Mouse (Mus musculus) embryonic fibroblast, embryonic 13.5 days (primary cell): ENCODE data around the gene Olfr53. TPM values are rescaled to one million over a fixed set of nuclear protein-coding genes. Genes with fewer than 3 reads are reported as not detected.
"Not testable (repeated sequence)": the region's sequence is repeated elsewhere in the genome, so short reads cannot be mapped to it uniquely, and the experiment has no call there.

ENCODE experiments used
- H3K27ac ChIP-seq: 2 replicates; pipeline ENCODE4 v1.5.1; 2012; ENCODE audit warnings: low read length, control low read depth, inconsistent platforms; ENCODE audit not compliant: insufficient read depth
- H3K4me1 ChIP-seq: 2 replicates; pipeline ENCODE4 v1.6.1; 2011; ENCODE audit warnings: low read length; ENCODE audit not compliant: control insufficient read depth, insufficient read depth
- H3K4me3 ChIP-seq: 2 replicates; pipeline ENCODE4 v1.5.1; 2011; ENCODE audit warnings: mild to moderate bottlenecking, control low read depth, low read length; ENCODE audit not compliant: insufficient read depth
- CTCF ChIP-seq: IDR thresholded peaks from 2 replicates; pipeline ENCODE4 v1.5.1; 2011; ENCODE audit warnings: mild to moderate bottlenecking, control low read depth, low read length, moderate library complexity, borderline replicate concordance; ENCODE audit not compliant: insufficient read depth
- POLR2A ChIP-seq: IDR thresholded peaks from 2 replicates; pipeline ENCODE4 v1.6.1; 2011; ENCODE audit warnings: low read depth, mild to moderate bottlenecking, control low read depth, low read length, moderate library complexity
- polyA plus RNA-seq: library from polyadenylated mRNA; stranded (reverse); fragments of >200 nt; gene quantifications from 2 replicates; pipeline ENCODE4 v1.2.4, GENCODE M21; 2011; ENCODE audit warnings: low read depth; ENCODE audit not compliant: missing spikeins, insufficient read length

Olfr53 gene
- polyA plus RNA-seq, result not detected in 2 replicates

GRCm38 (mm10) chr7:140646152-140646551 lies at the start of gene Olfr53:
Gene Olfr53, plus strand, starts transcription at chr7:140646452.
- TF ChIP-seq CTCF (no peak), POLR2A (no peak)
- Histone ChIP-seq H3K4me3 (no peak within 1 kb of the TSS), H3K4me1 (no peaks in the 10 kb centered on the region), H3K27ac (no peak within 1 kb of the TSS)

- H3K4me1 ChIP-seq, H3K27ac ChIP-seq, H3K4me3 ChIP-seq: not testable (repeated sequence)
Observed at GRCm38 (mm10) chr7:140600969-140601368, 45.3 kb upstream of the Olfr53 start, which contains the start of gene Olfr46. Gene Olfr46, plus strand, starts transcription at chr7:140601269.

- H3K4me1 ChIP-seq, H3K27ac ChIP-seq, H3K4me3 ChIP-seq: not testable (repeated sequence)
Observed at GRCm38 (mm10) chr7:140628670-140629069, 17.6 kb upstream of the Olfr53 start, which contains the start of gene Olfr61. Gene Olfr61, plus strand, starts transcription at chr7:140628970.

GRCm38 (mm10) chr7:140630559-140630958 lies 15.7 kb upstream of the Olfr53 start:
- no peak overlapping the region for H3K4me3 ChIP-seq
- no peak for TF ChIP-seq CTCF
- no peak for TF ChIP-seq POLR2A
- H3K4me1 ChIP-seq, result no peaks in the 10 kb centered on the region
- H3K27ac ChIP-seq, result no peak overlapping the region

GRCm38 (mm10) chr7:140659630-140660029 lies 13.4 kb downstream of the Olfr53 start, which contains the start of gene Olfr539:
Gene Olfr539, plus strand, starts transcription at chr7:140659930.
- TF ChIP-seq POLR2A (no peak), CTCF (no peak)
- no peak within 1 kb of the TSS for H3K4me3 ChIP-seq
- H3K27ac ChIP-seq, result no peak within 1 kb of the TSS
- H3K4me1 ChIP-seq, result no peaks in the 10 kb centered on the region

- H3K27ac ChIP-seq, H3K4me1 ChIP-seq, H3K4me3 ChIP-seq: not testable (repeated sequence)
Observed at GRCm38 (mm10) chr7:140670693-140671092, 24.4 kb downstream of the Olfr53 start.

- Histone ChIP-seq H3K4me1 (no peaks in the 10 kb centered on the region), H3K4me3 (no peak overlapping the region), H3K27ac (no peak overlapping the region)
- TF ChIP-seq POLR2A, result no peak
- no peak for TF ChIP-seq CTCF
Observed at GRCm38 (mm10) chr7:140675863-140676262, 29.6 kb downstream of the Olfr53 start.

GRCm38 (mm10) chr7:140679591-140679990 lies 33.3 kb downstream of the Olfr53 start:
- not testable (repeated sequence) for H3K4me3 ChIP-seq, H3K27ac ChIP-seq, H3K4me1 ChIP-seq

GRCm38 (mm10) chr7:140681651-140682050 lies 35.4 kb downstream of the Olfr53 start, which contains the start of gene Olfr45:
Gene Olfr45, plus strand, starts transcription at chr7:140681951.
- Histone ChIP-seq H3K27ac (no peak within 1 kb of the TSS), H3K4me1 (no peaks in the 10 kb centered on the region), H3K4me3 (no peak within 1 kb of the TSS)
- TF ChIP-seq POLR2A (no peak), CTCF (no peak)

GRCm38 (mm10) chr7:140696967-140697366 lies 50.7 kb downstream of the Olfr53 start, which contains the start of gene Olfr541:
Gene Olfr541, plus strand, starts transcription at chr7:140697267.
- no peaks in the 10 kb centered on the region for H3K4me1 ChIP-seq
- H3K4me3 ChIP-seq, result no peak within 1 kb of the TSS
- H3K27ac ChIP-seq, result no peak within 1 kb of the TSS
- TF ChIP-seq CTCF (no peak), POLR2A (no peak)

Other genes with a start within 250 kb of the Olfr53 start
- not detected in 2 replicates for gene Olfr531, start 243.5 kb upstream of the Olfr53 start, polyA plus RNA-seq
- not detected in 2 replicates for gene Olfr532, start 224.8 kb upstream of the Olfr53 start, polyA plus RNA-seq
- gene Olfr533, start 183.1 kb upstream of the Olfr53 start, polyA plus RNA-seq, result not detected in 2 replicates
- gene Olfr535, start 162.2 kb upstream of the Olfr53 start, polyA plus RNA-seq, result not detected in 2 replicates
- gene Olfr536, start 139.1 kb upstream of the Olfr53 start, polyA plus RNA-seq, result not detected in 2 replicates
- not detected in 2 replicates for gene Olfr538, start 78.6 kb upstream of the Olfr53 start, polyA plus RNA-seq
- not detected in 2 replicates for gene Olfr46, start 45.2 kb upstream of the Olfr53 start, polyA plus RNA-seq
- not detected in 2 replicates for gene Olfr61, start 17.5 kb upstream of the Olfr53 start, polyA plus RNA-seq
- gene Olfr539, start 13.5 kb downstream of the Olfr53 start, polyA plus RNA-seq, result not detected in 2 replicates
- not detected in 2 replicates for gene Olfr45, start 35.5 kb downstream of the Olfr53 start, polyA plus RNA-seq
- not detected in 2 replicates for gene Olfr541, start 50.8 kb downstream of the Olfr53 start, polyA plus RNA-seq
- gene Cyp2e1, start 117.3 kb downstream of the Olfr53 start, polyA plus RNA-seq, result not detected in 2 replicates
- not detected in 2 replicates for gene Syce1, start 141.4 kb downstream of the Olfr53 start, polyA plus RNA-seq
- gene Zfp941, start 175.7 kb downstream of the Olfr53 start, polyA plus RNA-seq, result 2.2 and 3.5 TPM in 2 replicates
- gene Urah, start 188.6 kb downstream of the Olfr53 start, polyA plus RNA-seq, result not detected in 2 replicates
- gene Scgb1c1, start 199.1 kb downstream of the Olfr53 start, polyA plus RNA-seq, result not detected in 2 replicates
- not detected in 2 replicates for gene Odf3, start 201.4 kb downstream of the Olfr53 start, polyA plus RNA-seq
- gene Gm45785, start 209.9 kb downstream of the Olfr53 start, polyA plus RNA-seq, result not detected in 2 replicates
- 53.4 and 58.1 TPM in 2 replicates for gene Ric8a, start 210.5 kb downstream of the Olfr53 start, polyA plus RNA-seq
- gene Bet1l, start 211.1 kb downstream of the Olfr53 start, polyA plus RNA-seq, result 29.9 and 35.7 TPM in 2 replicates
- gene Psmd13, start 235.5 kb downstream of the Olfr53 start, polyA plus RNA-seq, result 206 and 213 TPM in 2 replicates
- 7.6 and 8.2 TPM in 2 replicates for gene Sirt3, start 235.9 kb downstream of the Olfr53 start, polyA plus RNA-seq